ENCODE assay signal across 11 mouse cellular contexts in genomic region chr10:108432194-108432593, GRCm38 (mm10).
DNase-seq lines count a peak whose midpoint lies in the region; ATAC-seq and TF ChIP-seq lines count a peak whose summit lies in the region.
"Had no signal": no experiment of that assay in that cellular context is flagged by ENCODE, and none has a peak within 500 bp of the region (broad histone marks: within the 10 kb centered on the region; RNA-seq: fewer than 3 reads in every experiment).

No protein-coding gene starts in this region.

- no peak for TF ChIP-seq POLR2A in cerebellum, adult 2 months (IDR thresholded peaks at IDR 0.05; ENCODE audit: borderline replicate concordance, insufficient read depth, low read length)
- TF ChIP-seq POLR2A in lung, adult 2 months (IDR thresholded peaks at IDR 0.05; ENCODE audit: borderline replicate concordance, extremely low read depth, low read depth, low read length), result no peak

- no peaks in the 10 kb centered on the region for H3K27me3 ChIP-seq in cerebellum, adult 2 months (ENCODE audit: control insufficient read depth, insufficient read depth, low read length)
- H3K27me3 ChIP-seq in lung, embryonic 14.5 days (ENCODE audit: insufficient read depth, low read length), result no peaks in the 10 kb centered on the region
- no peaks in the 10 kb centered on the region for H3K27me3 ChIP-seq in kidney, embryonic 16.5 days (ENCODE audit: insufficient read depth, low read length)
- H3K27me3 ChIP-seq: limb, embryonic 12.5 days had no signal

- 57% methylated on average over 10 of the region's 10 CpGs for WGBS in cerebellum, adult 2 months
- WGBS in lung, embryonic 14.5 days, result 20% methylated on average over 10 of the region's 10 CpGs
- WGBS in lung, adult 2 months, result 45% methylated on average over 10 of the region's 10 CpGs
- WGBS in kidney, embryonic 16.5 days, result 40% methylated on average over 10 of the region's 10 CpGs

- no peak overlapping the region for H3K9ac ChIP-seq in lung, embryonic 14.5 days
- no peak overlapping the region for H3K9ac ChIP-seq in kidney, embryonic 16.5 days (replicated peaks; ENCODE audit: low read length)
- H3K9ac ChIP-seq: limb, embryonic 12.5 days had no signal

- H3K9me3 ChIP-seq in lung, embryonic 14.5 days (ENCODE audit: low read depth, low read length), result no peaks in the 10 kb centered on the region
- H3K9me3 ChIP-seq in kidney, embryonic 16.5 days (ENCODE audit: low read length), result no peaks in the 10 kb centered on the region
- H3K9me3 ChIP-seq: limb, embryonic 12.5 days had no signal

- no peaks in the 10 kb centered on the region for H3K36me3 ChIP-seq in lung, embryonic 14.5 days (ENCODE audit: insufficient read depth)
- H3K36me3 ChIP-seq in kidney, embryonic 16.5 days (ENCODE audit: insufficient read depth, low read length), result no peaks in the 10 kb centered on the region
- H3K36me3 ChIP-seq: limb, embryonic 12.5 days had no signal

- H3K4me2 ChIP-seq in lung, embryonic 14.5 days, result no peak overlapping the region
- no peak overlapping the region for H3K4me2 ChIP-seq in kidney, embryonic 16.5 days (replicated peaks; ENCODE audit: low read depth, low read length)
- H3K4me2 ChIP-seq: limb, embryonic 12.5 days had no signal

- no peak for DNase-seq in cerebellum, adult 2 months
- DNase-seq in cerebellum, adult 9-10 months, result no peak
- peak; percentile 52 for DNase-seq in lung, embryonic 14.5 days
- DNase-seq in lung, adult 2 months, result no peak
- DNase-seq in mesoderm, embryonic 11.5 days (ENCODE audit: low read depth, low spot score), result peak; percentile 63
- no peak for DNase-seq in adrenal gland, postnatal 36 days
- DNase-seq in adrenal gland, postnatal 25 days, result no peak
- DNase-seq: cerebellum, postnatal 10 days had no signal

- peak; percentile 26; the same call in 1 of the 2 replicates for ATAC-seq in lung, embryonic 14.5 days (ENCODE audit: insufficient read depth)
- no peak for ATAC-seq in kidney, embryonic 16.5 days (ENCODE audit: low FRiP score, low TSS enrichment)
- ATAC-seq: inflammation-experienced regulatory T-cells, adult 6 months had no signal

- no peak overlapping the region for H3K4me3 ChIP-seq in cerebellum, adult 2 months (replicated peaks; ENCODE audit: insufficient read depth, low read depth, low read length)
- no peak overlapping the region for H3K4me3 ChIP-seq in lung, embryonic 14.5 days (ENCODE audit: low read depth, low read length)
- H3K4me3 ChIP-seq in lung, adult 2 months (replicated peaks; ENCODE audit: extremely low read depth, low read depth, low read length), result no peak overlapping the region
- no peak overlapping the region for H3K4me3 ChIP-seq in kidney, embryonic 16.5 days (ENCODE audit: low read length)
- H3K4me3 ChIP-seq: limb, embryonic 12.5 days had no signal

- no peaks in the 10 kb centered on the region for H3K4me1 ChIP-seq in cerebellum, adult 2 months (ENCODE audit: control insufficient read depth, insufficient read depth, low read length)
- peaks cover 15% of the 10 kb centered on the region for H3K4me1 ChIP-seq in lung, embryonic 14.5 days (ENCODE audit: insufficient read depth)
- peaks cover 5% of the 10 kb centered on the region; the same call in 1 of the 2 replicates for H3K4me1 ChIP-seq in lung, adult 2 months (ENCODE audit: control insufficient read depth, insufficient read depth, low read length)
- H3K4me1 ChIP-seq in kidney, embryonic 16.5 days (ENCODE audit: insufficient read depth, low read length), result peaks cover 33% of the 10 kb centered on the region

- no peak overlapping the region for H3K27ac ChIP-seq in cerebellum, adult 2 months (ENCODE audit: insufficient read depth, low read length)
- no peak overlapping the region for H3K27ac ChIP-seq in lung, embryonic 14.5 days (ENCODE audit: low read depth)
- 0 out of 2 replicates have a peak overlapping the region, but pooled peaks have one; percentile 24 for H3K27ac ChIP-seq in kidney, embryonic 16.5 days (ENCODE audit: low read length)
- H3K27ac ChIP-seq: limb, embryonic 12.5 days had no signal

- TF ChIP-seq CTCF in cerebellum, adult 2 months (IDR thresholded peaks at IDR 0.05; ENCODE audit: borderline replicate concordance, insufficient read depth, low read depth, low read length), result peak; percentile 3; the same call in 1 of the 2 replicates
- no peak for TF ChIP-seq CTCF in lung, embryonic 14.5 days (IDR thresholded peaks at IDR 0.05; ENCODE audit: low read depth)
- no peak for TF ChIP-seq CTCF in lung, adult 2 months (IDR thresholded peaks at IDR 0.05; ENCODE audit: insufficient read depth, low read length)

Comparison
In these comparisons a context has a peak if more than half of its experiments do, and no peak if none do; other contexts are left out.
1. DNase-seq: peak in lung, embryonic 14.5 days (single experiment) and mesoderm, embryonic 11.5 days (single experiment); none in cerebellum, adult 2 months (0 of 2), cerebellum, adult 9-10 months (single experiment), lung, adult 2 months (single experiment), adrenal gland, postnatal 36 days (0 of 2) and adrenal gland, postnatal 25 days (single experiment).